Comparison of ENCODE assay signal across 21 mouse cellular contexts in genomic region chr4:32403506-32403905, GRCm38 (mm10).
DNase-seq lines count a peak whose midpoint lies in the region; ATAC-seq lines count a peak whose summit lies in the region.
"Had no signal": no experiment of that assay in that cellular context is flagged by ENCODE, and none has a peak within 500 bp of the region (broad histone marks: within the 10 kb centered on the region; RNA-seq: fewer than 3 reads in every experiment).

No protein-coding gene starts in this region.

- no peaks in the 10 kb centered on the region for H3K9me3 ChIP-seq in kidney, embryonic 15.5 days (replicated peaks)
- H3K9me3 ChIP-seq: embryonic facial prominence, embryonic 13.5 days; embryonic facial prominence, embryonic 15.5 days; forebrain, embryonic 13.5 days; forebrain, embryonic 15.5 days had no signal

- WGBS in kidney, embryonic 15.5 days = 89% methylated on average over 5 of the region's 5 CpGs

- H3K27me3 ChIP-seq in kidney, embryonic 15.5 days = no peaks in the 10 kb centered on the region
- H3K27me3 ChIP-seq: embryonic facial prominence, embryonic 13.5 days; embryonic facial prominence, embryonic 15.5 days; forebrain, embryonic 13.5 days; forebrain, embryonic 15.5 days had no signal

- ATAC-seq in kidney, embryonic 15.5 days (replicated peaks; ENCODE audit: low FRiP score) = no peak; the same call in 1 of the 2 replicates
- ATAC-seq in erythroblast, adult 5-6 weeks (replicated peaks; ENCODE audit: low FRiP score, poor library complexity, severe bottlenecking) = no peak
- ATAC-seq: forebrain, embryonic 13.5 days; forebrain, embryonic 15.5 days had no signal

- no peaks in the 10 kb centered on the region for H3K36me3 ChIP-seq in kidney, embryonic 15.5 days
- H3K36me3 ChIP-seq: embryonic facial prominence, embryonic 13.5 days; embryonic facial prominence, embryonic 15.5 days; forebrain, embryonic 15.5 days had no signal

- H3K27ac ChIP-seq in kidney, embryonic 15.5 days = no peak overlapping the region
- H3K27ac ChIP-seq: embryonic facial prominence, embryonic 13.5 days; embryonic facial prominence, embryonic 15.5 days; forebrain, embryonic 13.5 days; forebrain, embryonic 15.5 days had no signal

- no peak overlapping the region for H3K9ac ChIP-seq in kidney, embryonic 15.5 days
- H3K9ac ChIP-seq: embryonic facial prominence, embryonic 13.5 days; embryonic facial prominence, embryonic 15.5 days; forebrain, embryonic 13.5 days; forebrain, embryonic 15.5 days had no signal

- H3K4me1 ChIP-seq in kidney, embryonic 15.5 days = no peaks in the 10 kb centered on the region

- H3K4me2 ChIP-seq in kidney, embryonic 15.5 days = no peak overlapping the region
- H3K4me2 ChIP-seq: embryonic facial prominence, embryonic 13.5 days; embryonic facial prominence, embryonic 15.5 days; forebrain, embryonic 13.5 days; forebrain, embryonic 15.5 days had no signal

- no peak overlapping the region for H3K4me3 ChIP-seq in kidney, embryonic 15.5 days (replicated peaks)
- H3K4me3 ChIP-seq: embryonic facial prominence, embryonic 13.5 days; embryonic facial prominence, embryonic 15.5 days; forebrain, embryonic 13.5 days; forebrain, embryonic 15.5 days had no signal

- DNase-seq in kidney, adult 11 months = peak; percentile 15
- no peak for DNase-seq in kidney, adult 18-20 months
- DNase-seq in kidney, adult 8-10 months = peak; percentile 28 to 39
- no peak for DNase-seq in kidney, postnatal 25 days
- DNase-seq in kidney, postnatal 36 days = peak; percentile 25 to 28
- DNase-seq: adrenal gland, adult 2 months; adrenal gland, postnatal 10 days; adrenal gland, postnatal 25 days; cerebellum, adult 11 months; cerebellum, adult 18-20 months; cerebellum, adult 8-10 months; cerebellum, adult 9-11 months; cerebellum, postnatal 14 days; cerebellum, postnatal 36 days; embryo, embryonic 11 days had no signal

Comparison
In these comparisons a context has a peak if more than half of its experiments do, and no peak if none do; other contexts are left out.
1. DNase-seq: peak in kidney, adult 11 months (single experiment), kidney, adult 8-10 months (2 of 2) and kidney, postnatal 36 days (2 of 2); none in kidney, adult 18-20 months (single experiment) and kidney, postnatal 25 days (0 of 2).